Mouse (Mus musculus) limb, embryonic 11.5 days (tissue): ENCODE results near the gene Fam155a. TPM values are rescaled to one million over a fixed set of nuclear protein-coding genes. Genes with fewer than 3 reads are reported as not detected.

ENCODE experiments used
- ATAC-seq: fragments of 200-750 bp; cut with Nextera tagmentation; 2 replicates; pipeline ENCODE4 v1.8.0; 2017; ENCODE audit warnings: low read depth; ENCODE audit not compliant: insufficient number of reproducible peaks, low FRiP score, low TSS enrichment
- DNase-seq: peaks from one replicate; pipeline ENCODE4 v3.0.0-alpha.2; 2015; ENCODE audit warnings: low spot score
- H3K27ac ChIP-seq: fragments of 300-500 bp; sonication (generic); replicated peaks from 2 replicates; pipeline ENCODE4 v1.5.1; 2014; ENCODE audit warnings: low read depth, mild to moderate bottlenecking, low read length
- H3K27me3 ChIP-seq: fragments of 300-500 bp; sonication (generic); 2 replicates; pipeline ENCODE4 v1.6.1; 2014; ENCODE audit warnings: mild to moderate bottlenecking, low read length, mixed read lengths; ENCODE audit not compliant: control insufficient read depth, insufficient read depth
- H3K36me3 ChIP-seq: fragments of 300-500 bp; sonication (generic); 2 replicates; pipeline ENCODE4 v1.6.1; 2014; ENCODE audit warnings: mild to moderate bottlenecking, low read length, moderate library complexity, mixed read lengths; ENCODE audit not compliant: control insufficient read depth, insufficient read depth
- H3K4me1 ChIP-seq: fragments of 300-500 bp; sonication (generic); 2 replicates; pipeline ENCODE4 v1.6.1; 2014; ENCODE audit warnings: low read length, mixed read lengths; ENCODE audit not compliant: control insufficient read depth, insufficient read depth
- H3K4me2 ChIP-seq: fragments of 300-500 bp; sonication (generic); 2 replicates; pipeline ENCODE4 v1.6.1; 2014; ENCODE audit warnings: low read depth, mild to moderate bottlenecking, moderate library complexity; ENCODE audit not compliant: severe bottlenecking
- H3K4me3 ChIP-seq: fragments of 300-500 bp; sonication (generic); 2 replicates; pipeline ENCODE4 v1.5.1; 2014; ENCODE audit warnings: low read depth, low read length
- H3K9ac ChIP-seq: fragments of 300-500 bp; sonication (generic); 2 replicates; pipeline ENCODE4 v1.6.1; 2014; ENCODE audit warnings: mild to moderate bottlenecking, low read length
- H3K9me3 ChIP-seq: fragments of 300-500 bp; sonication (generic); 2 replicates; pipeline ENCODE4 v1.6.1; 2016; ENCODE audit warnings: low read length; ENCODE audit not compliant: control insufficient read depth
- WGBS: fragments of 180-500 bp; shearing (Covaris S2); extraction: QIAGEN DNeasy Blood & Tissue Kit; methylation state at CpG from one replicate; pipeline ENCODE4 v1.1.7; 2014; 5-methylcytosine and 5-hydroxymethylcytosine counted together
- polyA plus RNA-seq: library from polyadenylated mRNA; unstranded; fragments of >200 nt; fragmentation: Nextera tagmentation; extraction: Ambion mirVana; gene quantifications from 2 replicates; pipeline ENCODE4 v1.2.1, GENCODE M21; 2014

Gene Fam155a
- polyA plus RNA-seq, 1 experiment from 2014 or later = 0.15 TPM

DNA sequence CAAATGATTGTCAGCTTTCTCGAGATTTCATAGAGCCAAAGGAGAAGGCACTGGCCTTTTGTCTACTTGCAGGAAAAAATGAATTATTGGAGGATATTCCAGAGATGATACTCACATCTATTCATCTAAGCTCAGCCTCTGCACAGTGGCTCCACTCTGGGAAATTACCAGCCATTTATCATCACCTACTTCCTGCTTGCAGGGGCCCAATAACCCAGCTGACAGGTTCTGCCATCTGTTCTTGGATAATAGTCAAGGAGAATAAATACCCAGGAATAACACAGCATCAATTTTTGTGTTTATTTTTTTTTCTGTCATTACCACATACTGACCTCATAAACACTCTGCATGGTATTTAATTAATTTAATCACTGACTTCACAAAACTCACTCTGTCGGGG lies 249.4 kb downstream of the Fam155a start:
- Histone ChIP-seq H3K9me3 (no peaks in the 10 kb centered on the region), H3K27me3 (no peaks in the 10 kb centered on the region), H3K4me3 (no peak overlapping the region), H3K4me1 (no peaks in the 10 kb centered on the region), H3K9ac (no peak overlapping the region), H3K4me2 (no peak overlapping the region), H3K27ac (no peak overlapping the region), H3K36me3 (no peaks in the 10 kb centered on the region)
- 77% methylated on average over 2 of the region's 2 CpGs for WGBS
- no peak for ATAC-seq
- no peak for DNase-seq

DNA sequence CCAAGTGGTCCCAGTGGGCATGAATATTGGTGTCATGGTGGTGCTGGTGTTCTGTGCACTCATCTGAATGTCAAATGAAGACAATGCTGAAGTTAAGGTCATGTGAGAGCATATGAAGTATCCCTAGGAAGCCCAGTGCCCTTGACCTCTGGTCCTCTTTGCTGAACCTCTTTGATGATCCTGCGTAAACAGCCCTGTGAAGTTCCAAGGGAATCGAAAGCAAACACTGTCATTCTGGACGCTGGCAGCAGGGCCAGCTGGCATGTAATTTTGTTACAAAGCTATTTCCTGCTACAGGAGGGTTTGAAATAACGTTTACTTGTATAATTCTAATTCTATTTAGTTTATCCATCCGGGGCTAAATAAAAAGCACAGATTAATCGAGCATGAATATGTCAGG lies 270.2 kb downstream of the Fam155a start:
- Histone ChIP-seq H3K9ac (no peak overlapping the region), H3K27ac (no peak overlapping the region), H3K4me2 (no peak overlapping the region), H3K4me1 (no peaks in the 10 kb centered on the region), H3K9me3 (no peaks in the 10 kb centered on the region), H3K36me3 (no peaks in the 10 kb centered on the region), H3K27me3 (no peaks in the 10 kb centered on the region), H3K4me3 (no peak overlapping the region)
- ATAC-seq (no peak), DNase-seq (no peak)
- WGBS = 56% methylated on average over 6 of the region's 6 CpGs

DNA sequence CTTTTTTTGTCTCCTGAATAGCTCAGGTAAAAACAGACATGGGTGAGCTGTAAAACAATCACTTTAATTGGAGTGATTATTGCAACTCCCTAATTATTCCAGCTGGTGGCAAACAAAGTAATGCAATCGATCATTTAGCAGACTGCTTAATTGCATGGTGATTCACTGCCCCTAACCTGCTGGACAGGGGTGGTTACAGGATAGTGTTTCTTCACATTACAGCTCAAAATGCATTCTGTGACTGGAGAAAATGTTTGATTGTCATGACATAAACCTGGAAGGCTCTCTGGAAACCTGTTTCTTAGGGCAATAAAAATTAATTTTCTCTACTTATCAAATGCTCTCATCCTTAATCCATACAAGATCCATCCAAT lies 276.7 kb downstream of the Fam155a start:
- WGBS = 24% methylated on average over 1 of the region's 1 CpGs
- H3K9me3 ChIP-seq = no peaks in the 10 kb centered on the region
- H3K4me3 ChIP-seq = no peak overlapping the region
- no peaks in the 10 kb centered on the region for H3K4me1 ChIP-seq
- H3K36me3 ChIP-seq = no peaks in the 10 kb centered on the region
- no peak overlapping the region for H3K27ac ChIP-seq
- no peak overlapping the region for H3K4me2 ChIP-seq
- ATAC-seq (no peak), DNase-seq (no peak)
- H3K9ac ChIP-seq = no peak overlapping the region
- no peaks in the 10 kb centered on the region for H3K27me3 ChIP-seq

DNA sequence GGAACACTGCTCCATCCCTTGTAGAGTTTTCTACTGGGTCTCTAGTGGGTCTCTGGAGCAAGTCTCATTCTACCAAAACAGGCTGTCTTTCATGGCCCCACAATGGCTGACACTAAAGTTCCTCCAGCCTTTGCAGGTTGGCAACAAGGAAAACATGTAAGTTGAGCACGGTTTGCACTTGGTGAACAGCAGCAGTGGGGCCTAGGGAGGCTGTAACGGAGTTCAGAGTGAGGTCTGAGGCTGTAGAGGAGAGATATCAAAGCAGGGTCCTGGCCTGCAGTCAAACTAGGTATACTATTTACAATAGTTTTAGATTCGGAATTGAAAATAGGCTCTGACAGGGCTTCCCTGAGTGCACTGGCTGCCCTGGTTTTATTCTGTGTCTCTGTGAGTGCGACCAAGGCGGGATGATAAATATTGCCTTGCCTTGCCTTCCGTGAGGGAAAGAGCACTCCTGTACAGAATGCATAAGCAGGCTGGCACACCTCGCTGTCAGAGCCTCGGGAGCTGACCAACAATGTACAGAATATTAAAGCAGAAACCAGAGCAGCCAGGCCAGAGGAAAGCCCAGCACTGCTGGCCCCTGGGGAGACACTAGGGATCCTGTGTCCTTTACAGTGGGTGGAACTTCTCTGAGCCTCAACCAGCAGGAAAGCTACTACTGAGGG lies 277.3 kb downstream of the Fam155a start:
- 65% methylated on average over 8 of the region's 8 CpGs for WGBS
- Histone ChIP-seq H3K4me3 (no peak overlapping the region), H3K27me3 (no peaks in the 10 kb centered on the region), H3K9me3 (no peaks in the 10 kb centered on the region), H3K4me2 (no peak overlapping the region), H3K36me3 (no peaks in the 10 kb centered on the region), H3K9ac (no peak overlapping the region), H3K27ac (no peak overlapping the region), H3K4me1 (no peaks in the 10 kb centered on the region)
- ATAC-seq (no peak), DNase-seq (no peak)

DNA sequence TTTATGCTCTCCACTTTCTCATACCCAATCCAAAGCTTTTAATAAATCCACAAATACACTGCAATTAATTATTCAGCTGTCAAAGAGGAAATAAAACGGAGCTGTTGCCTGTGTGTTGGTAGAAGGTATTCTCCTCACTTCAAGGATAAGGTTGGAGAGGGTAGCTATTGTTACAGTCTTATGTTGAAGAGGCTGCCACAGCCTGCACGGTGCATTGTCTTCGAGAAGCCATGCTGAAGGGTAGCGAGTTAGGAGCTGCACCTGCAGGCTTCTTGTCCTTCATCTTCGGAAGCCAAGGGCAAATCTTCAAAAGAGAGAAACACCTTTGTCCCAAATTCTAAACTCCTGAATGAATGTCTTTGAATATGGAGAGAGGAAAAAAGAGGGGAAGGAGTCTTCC lies 288.4 kb downstream of the Fam155a start:
- ATAC-seq (no peak), DNase-seq (no peak)
- Histone ChIP-seq H3K4me2 (no peak overlapping the region), H3K9me3 (no peaks in the 10 kb centered on the region), H3K9ac (no peak overlapping the region), H3K27me3 (no peaks in the 10 kb centered on the region), H3K36me3 (no peaks in the 10 kb centered on the region), H3K27ac (no peak overlapping the region), H3K4me1 (no peaks in the 10 kb centered on the region), H3K4me3 (no peak overlapping the region)
- WGBS = 78% methylated on average over 5 of the region's 5 CpGs

DNA sequence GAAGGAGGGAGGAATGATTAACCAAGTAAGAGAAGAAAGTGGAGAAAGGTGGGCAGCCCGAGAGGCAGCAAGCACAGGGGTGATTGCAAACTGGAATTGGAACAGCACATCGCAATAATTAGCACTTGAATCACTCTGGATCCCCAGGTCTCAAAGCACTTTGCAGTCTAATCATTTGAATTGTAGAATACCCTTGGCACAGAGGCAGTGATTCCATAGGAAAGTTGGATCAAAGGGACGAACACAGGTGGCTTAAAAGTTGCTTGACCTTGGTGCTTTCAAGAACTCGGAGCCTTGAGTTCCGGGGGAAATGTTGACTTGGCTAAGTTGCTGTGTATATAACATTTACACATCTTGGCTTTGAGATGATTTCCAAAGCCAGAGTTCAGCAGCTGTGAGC lies 299.7 kb downstream of the Fam155a start:
- DNase-seq = no peak
- no peak overlapping the region for H3K9ac ChIP-seq
- H3K9me3 ChIP-seq = no peaks in the 10 kb centered on the region
- no peak overlapping the region for H3K27ac ChIP-seq
- 75% methylated on average over 5 of the region's 5 CpGs for WGBS
- H3K4me1 ChIP-seq = no peaks in the 10 kb centered on the region
- ATAC-seq = no peak
- H3K4me3 ChIP-seq = no peak overlapping the region
- no peak overlapping the region for H3K4me2 ChIP-seq
- no peaks in the 10 kb centered on the region for H3K36me3 ChIP-seq
- no peaks in the 10 kb centered on the region for H3K27me3 ChIP-seq

DNA sequence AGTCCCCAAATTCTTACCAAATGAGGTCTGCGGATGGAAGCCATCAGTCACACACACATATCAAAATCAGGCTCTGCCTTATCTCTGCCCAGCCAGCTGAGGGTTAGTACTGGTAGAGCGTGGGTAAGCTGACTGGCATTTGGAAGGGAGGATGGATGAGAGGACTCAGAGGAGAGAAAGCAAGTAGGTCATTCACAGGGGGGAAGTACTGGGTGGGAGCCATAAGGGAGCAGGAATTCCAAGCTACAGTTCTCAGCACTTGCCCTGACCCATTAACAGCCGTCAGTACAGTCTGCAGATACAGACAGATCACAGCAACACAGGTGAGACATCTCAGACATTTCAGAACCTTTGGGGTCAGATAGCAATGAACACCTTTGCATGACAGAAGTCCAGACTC lies 300.8 kb downstream of the Fam155a start:
- ATAC-seq (no peak), DNase-seq (no peak)
- Histone ChIP-seq H3K4me2 (no peak overlapping the region), H3K36me3 (no peaks in the 10 kb centered on the region), H3K27ac (no peak overlapping the region), H3K27me3 (no peaks in the 10 kb centered on the region), H3K9ac (no peak overlapping the region), H3K4me3 (no peak overlapping the region), H3K9me3 (no peaks in the 10 kb centered on the region), H3K4me1 (no peaks in the 10 kb centered on the region)
- WGBS = 80% methylated on average over 3 of the region's 3 CpGs

DNA sequence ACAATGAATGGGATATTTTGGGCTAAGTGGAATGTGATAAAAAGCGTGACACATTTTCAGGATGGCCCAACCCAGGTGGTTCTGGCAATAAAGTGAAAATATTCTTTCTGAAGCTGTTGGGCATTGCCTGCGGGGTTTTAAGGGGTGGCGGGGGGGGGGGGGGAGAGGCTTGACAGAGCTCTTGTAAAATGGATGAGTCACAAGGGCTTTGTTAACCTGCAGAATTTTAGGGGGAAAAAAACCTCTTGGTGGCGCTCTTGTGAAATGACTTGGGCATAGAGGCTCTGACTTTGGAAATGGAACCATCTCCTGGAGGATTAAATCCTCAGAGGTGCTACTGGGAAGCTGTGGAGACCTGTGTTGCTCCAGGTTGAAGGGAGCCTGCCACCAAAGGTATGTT lies 309.9 kb downstream of the Fam155a start:
- H3K9ac ChIP-seq = no peak overlapping the region
- no peak overlapping the region for H3K4me2 ChIP-seq
- WGBS = 76% methylated on average over 3 of the region's 4 CpGs
- no peaks in the 10 kb centered on the region for H3K9me3 ChIP-seq
- DNase-seq (no peak), ATAC-seq (no peak)
- H3K4me3 ChIP-seq = no peak overlapping the region
- H3K36me3 ChIP-seq = no peaks in the 10 kb centered on the region
- no peaks in the 10 kb centered on the region for H3K4me1 ChIP-seq
- no peaks in the 10 kb centered on the region for H3K27me3 ChIP-seq
- no peak overlapping the region for H3K27ac ChIP-seq

DNA sequence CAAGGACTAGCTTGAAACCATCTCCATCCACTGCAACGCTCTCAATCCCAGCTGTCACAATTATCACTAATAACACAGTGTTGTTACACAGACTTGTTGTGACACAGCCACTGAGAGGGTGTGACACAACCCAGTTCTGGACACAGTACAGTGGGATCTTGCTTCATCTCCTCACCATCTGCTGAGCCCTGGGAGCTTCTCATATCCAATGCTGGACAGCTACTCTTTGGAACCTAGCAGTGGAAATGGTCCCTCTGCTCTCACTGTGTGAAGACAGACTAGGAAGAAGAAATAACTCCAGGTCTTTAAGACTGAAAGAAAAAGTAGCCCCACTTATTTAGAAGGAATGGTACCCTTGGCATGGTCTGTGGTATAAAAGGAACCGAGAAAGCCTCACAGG lies 310.3 kb downstream of the Fam155a start:
- 90% methylated on average over 2 of the region's 2 CpGs for WGBS
- no peak overlapping the region for H3K4me3 ChIP-seq

More for the DNA sequence above, 310.3 kb downstream of the Fam155a start:
- no peaks in the 10 kb centered on the region for H3K36me3 ChIP-seq
- no peak for ATAC-seq
- no peaks in the 10 kb centered on the region for H3K4me1 ChIP-seq
- no peak overlapping the region for H3K9ac ChIP-seq
- no peaks in the 10 kb centered on the region for H3K9me3 ChIP-seq
- no peak for DNase-seq
- no peak overlapping the region for H3K27ac ChIP-seq
- H3K4me2 ChIP-seq = no peak overlapping the region
- H3K27me3 ChIP-seq = no peaks in the 10 kb centered on the region
